Mouse (Mus musculus): ENCODE measurements around the gene Ppp1r16b.
"Not testable (repeated sequence)": the region's sequence is repeated elsewhere in the genome, so short reads cannot be mapped to it uniquely, and the experiment has no call there.

Ppp1r16b gene

DNA sequence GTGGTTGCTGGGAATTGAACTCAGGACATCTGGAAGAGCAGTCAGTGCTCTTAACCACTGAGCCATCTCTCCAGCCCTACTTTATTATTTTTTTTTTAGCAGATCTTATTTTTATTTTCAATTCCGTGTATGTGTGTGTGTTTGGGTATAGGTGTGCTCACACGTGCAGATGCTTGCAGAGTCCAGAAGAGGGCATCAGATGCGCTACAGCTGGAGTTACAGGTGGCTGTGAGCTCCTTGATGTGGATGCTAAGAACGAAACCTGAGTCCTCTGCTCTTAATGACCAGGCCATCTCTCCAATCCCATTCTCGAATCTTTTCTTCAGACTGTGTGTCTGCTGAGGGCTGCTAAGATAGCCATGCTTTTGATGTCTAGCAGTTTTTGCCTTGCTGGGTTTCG is 61.1 kb downstream of the Ppp1r16b start:
- no peak for DNase-seq

GRCm38 (mm10) chr2:158728061-158728815 is 63.0 kb downstream of the Ppp1r16b start:
- peak in 1 of 2 experiments; percentile 56 for DNase-seq

GRCm38 (mm10) chr2:158730896-158731295 is 65.7 kb downstream of the Ppp1r16b start:
- DNase-seq: no peak

DNA sequence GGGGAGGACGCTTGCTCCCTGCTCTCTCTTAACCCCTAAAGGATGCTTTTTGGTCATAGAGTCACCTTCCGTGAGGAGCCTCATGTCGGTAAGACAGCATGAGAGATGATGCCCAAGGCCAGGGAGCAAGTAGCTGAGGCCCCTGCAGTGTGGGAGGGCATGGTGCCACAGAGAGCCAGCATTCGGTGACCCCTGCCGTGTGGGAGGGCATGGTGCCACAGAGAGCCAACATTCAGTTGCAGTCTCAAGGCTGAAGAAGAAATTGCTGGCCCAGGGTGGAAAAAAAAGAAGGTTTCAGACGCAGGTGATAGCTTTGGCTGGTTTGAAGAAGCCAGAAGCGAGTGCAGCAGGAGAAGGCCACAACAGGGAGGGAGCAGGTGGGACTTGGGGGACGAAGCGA is 67.3 kb downstream of the Ppp1r16b start:
- DNase-seq: no peak

DNA sequence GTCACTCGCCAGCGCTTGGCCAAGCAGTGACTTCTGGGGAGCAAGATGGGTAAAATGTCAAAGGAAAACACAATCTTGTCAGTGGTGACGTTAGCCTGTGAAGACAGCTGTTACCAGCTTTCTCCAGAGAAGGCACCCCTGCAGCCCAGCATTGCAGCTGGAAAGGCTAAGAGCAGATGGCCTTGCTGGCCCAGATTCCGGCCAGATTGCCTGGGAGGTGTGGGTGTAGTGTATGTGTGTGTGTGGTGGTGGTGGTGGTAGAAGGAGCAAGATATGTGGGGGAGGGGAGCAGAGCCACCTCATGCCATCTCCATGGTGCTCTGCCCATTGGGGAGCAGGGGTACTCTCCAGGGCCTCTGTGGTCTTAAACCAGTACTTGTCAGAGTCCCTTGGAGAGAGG is 67.9 kb downstream of the Ppp1r16b start:
- no peak for DNase-seq

DNA sequence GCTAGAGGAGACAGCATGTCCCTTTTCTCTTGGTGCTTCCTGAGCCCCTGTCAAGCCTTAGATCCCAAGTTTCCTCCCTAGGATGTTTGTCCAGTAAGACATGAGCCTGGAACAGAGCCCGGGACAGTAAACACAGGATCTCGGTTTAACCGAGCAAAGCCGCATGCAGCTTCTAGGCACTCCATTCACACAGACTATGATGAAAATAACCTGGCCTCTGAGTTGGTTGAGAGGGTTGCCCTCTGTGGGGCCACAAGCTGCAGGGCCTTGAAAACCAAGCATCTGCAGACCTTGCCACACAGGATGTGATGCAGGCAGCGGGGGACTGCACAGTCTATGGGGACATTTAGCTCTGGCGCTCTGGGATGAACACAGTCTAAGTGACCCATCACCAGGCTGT is 68.7 kb downstream of the Ppp1r16b start:
- peak; percentile 63 for DNase-seq

DNA sequence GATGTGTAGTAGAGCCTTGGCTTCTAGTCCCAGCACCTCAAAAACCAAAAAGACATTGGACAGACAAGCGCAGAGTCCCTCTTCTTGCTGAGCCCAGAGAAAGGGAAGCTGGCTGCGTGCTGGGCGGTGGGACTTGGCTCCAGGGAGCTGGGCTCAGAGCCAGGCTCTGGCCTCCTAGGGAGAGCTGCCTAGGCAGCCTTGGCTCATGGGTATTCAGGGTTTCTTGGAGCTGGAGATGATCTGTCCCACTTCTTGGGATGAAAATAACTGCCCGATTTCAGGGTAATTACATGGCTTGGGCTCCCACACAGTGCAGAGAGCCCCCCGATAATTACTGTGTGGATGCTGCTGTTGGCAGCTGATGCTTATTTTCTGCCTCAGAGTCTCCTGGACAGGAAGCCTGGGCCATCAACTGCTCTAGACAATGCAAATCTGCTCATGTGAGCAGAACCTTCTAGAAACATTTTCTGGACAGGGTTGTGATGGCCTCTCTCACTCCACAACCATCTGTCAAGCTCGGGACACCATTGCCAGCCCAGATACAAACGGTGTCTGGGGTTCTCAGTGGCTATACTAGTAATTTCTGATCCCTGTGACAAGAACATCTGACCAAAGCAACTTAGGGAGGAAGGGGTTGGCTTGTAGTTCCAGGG is 69.4 kb downstream of the Ppp1r16b start:
- DNase-seq: peak; percentile 82 to 89

- no peak for DNase-seq
Observed at GRCm38 (mm10) chr2:158735340-158735739, 70.1 kb downstream of the Ppp1r16b start.

DNA sequence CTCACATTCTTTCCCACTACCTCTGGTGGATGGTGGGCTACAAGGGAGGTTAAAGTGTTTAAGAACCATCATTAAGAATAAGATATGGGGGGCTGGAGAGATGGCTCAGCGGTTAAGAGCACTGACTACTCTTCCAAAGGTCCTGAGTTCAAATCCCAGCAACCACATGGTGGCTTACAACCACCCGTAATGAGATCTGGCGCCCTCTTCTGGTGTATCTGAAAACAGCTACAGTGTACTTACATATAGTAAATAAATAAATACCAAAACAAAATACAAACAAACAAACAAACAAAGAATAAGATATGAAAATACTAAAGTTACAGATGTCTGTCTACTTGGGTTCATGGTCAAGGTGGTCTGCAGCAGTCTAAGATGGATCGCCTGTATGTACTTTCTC is 71.0 kb downstream of the Ppp1r16b start:
- not testable (repeated sequence) for DNase-seq

DNA sequence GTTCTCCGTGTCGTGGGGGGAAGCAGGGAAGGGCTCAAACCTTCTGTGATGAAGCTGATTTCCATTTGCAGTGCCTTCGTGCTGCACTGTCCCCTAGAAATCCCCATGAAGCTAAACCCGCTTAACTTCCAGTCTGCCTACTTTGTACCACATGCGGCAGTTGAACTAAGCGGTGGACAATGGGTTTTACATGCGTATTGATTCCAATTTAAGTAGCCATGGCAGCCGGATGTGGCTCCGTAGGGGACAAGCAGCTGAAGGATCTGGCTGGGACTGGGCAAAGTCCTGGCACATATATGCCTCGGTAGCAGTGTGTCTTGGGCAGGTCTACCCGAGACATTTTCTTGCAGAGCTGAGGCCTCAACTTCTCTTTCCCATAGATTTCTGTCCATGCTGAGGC is 73.4 kb downstream of the Ppp1r16b start:
- DNase-seq: no peak

DNA sequence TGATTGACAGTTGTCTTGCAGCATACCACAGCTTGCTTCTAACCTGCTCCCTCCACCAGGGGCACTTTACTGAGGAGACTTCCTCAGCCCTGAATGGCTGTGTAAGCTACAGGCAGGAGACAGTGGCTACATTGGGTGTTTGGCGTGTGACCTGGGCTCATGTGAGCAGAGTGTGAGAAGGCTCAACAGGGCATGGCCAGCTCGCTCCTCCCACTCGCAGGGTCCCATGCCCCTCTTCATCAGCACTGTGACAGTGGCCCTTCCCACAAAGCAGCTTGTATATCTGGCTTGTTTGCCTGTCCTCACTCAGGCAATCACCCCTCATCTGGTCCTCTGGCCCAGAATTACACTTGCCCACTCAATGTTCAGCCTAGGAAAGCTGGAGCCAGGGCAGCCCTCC is 73.9 kb downstream of the Ppp1r16b start:
- no peak for DNase-seq

DNA sequence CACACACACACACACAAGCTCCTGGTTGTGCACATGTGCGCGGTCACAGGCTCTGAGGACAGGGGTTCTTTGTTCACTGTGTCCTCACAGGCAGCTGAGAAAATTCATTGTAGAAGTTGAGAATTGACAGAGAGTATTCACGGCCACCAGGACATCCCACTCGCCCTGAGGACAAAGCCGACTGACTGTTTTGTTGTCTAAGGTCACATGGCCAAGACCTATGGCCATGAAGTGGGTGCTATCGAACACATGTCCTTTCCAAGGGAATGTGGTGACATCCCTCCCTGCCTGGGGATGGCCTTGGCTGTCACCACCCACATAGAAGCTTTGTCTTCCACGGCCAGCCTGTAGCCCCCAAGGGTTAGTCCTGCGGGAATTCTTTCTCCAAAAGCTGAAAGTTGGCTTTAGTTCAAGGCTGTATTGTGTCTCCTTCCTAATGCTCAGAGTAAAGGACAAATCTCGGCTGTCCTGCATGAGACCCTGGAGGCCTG is 75.9 kb downstream of the Ppp1r16b start:
- DNase-seq: no peak

DNA sequence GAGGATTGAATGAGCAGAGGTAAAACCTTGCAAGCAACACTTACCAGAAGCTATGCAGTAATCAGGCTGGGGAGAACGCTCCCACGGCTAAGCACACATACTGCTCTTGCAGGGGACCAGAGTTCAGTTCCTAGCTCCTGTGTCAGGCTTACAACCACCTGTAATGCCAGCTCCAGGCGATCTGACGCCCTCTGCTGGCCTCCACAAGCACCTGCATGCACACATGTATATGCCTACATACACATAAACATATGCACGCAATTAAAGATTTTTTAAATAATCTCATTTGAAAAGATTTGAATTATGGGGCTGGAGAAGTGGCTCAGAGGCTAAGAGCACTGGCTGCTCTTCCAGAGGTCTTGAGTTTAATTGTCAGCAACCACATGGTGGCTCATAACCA is 77.2 kb downstream of the Ppp1r16b start:
- DNase-seq: no peak

DNA sequence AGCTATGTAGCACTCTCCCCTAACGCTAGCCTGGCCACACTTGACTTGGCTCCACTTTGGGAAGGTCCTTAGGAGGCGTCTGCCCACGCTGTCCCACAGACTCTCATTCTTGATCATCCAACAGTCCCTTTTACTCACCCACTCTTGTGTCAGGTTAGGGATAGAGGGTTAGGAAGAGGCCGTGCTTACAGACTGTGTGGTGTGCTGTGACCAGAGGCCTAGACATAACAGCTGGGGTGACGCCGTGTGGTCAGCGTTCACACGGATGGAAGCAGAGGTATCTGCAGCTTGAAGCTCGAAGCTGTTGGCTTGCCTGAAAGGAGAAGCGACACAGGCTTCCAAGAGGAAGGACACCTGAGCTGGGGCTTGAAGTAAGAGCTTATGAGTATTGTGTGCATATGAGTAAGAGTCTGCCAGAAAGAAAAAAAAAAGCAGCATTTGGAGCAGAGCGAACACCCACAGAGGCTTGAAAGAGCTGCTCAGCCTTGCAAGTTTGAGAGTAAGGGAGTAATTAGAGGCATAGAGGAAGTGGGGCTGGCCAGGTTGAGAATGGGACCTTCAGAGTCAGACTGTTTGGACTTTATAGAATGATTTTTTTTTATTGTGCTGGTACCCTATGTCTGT is 78.4 kb downstream of the Ppp1r16b start:
- no peak for DNase-seq

- DNase-seq: peak in 1 of 2 experiments; percentile 55
Observed at GRCm38 (mm10) chr2:158745049-158745482, 79.9 kb downstream of the Ppp1r16b start.

DNA sequence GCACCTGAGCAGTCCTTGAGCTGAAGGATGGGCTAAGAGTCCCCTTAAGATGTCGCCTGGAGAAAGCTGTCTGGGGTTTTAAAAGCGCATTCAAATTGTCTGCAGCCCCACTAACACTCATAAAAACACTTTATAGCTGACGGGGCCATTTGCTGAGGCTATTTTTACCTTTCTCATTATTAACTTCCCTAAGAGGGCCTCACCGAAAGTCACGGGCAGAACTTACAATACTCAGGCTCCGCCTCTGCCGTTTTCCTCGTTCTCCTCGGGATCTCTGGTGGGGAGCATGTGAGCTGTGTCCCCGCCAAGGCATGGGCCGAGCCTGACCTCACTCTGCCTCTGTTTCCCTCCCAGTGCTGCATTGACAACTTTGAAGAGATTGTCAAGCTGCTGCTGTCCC is 81.0 kb downstream of the Ppp1r16b start:
- no peak for DNase-seq

GRCm38 (mm10) chr2:158749366-158749765 is 84.2 kb downstream of the Ppp1r16b start:
- DNase-seq: no peak

DNA sequence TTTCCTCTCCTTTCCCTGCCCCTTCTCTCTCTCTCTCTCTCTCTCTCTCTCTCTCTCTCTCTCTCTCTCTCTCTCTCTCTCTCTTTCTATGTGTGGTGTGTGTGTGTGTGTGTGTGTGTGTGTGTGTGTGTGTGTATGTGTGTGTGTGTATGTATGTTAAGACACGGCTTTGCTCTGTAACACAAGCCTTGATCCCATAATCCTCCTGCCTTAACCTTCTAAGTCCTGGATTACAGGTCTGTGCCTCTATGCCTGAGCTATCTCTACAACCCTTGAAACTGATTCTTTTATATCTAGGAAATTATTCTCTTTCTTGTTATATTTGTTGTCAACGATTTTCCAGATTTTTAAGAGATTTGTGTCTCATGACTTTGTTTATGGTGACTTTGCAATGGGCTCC is 95.0 kb downstream of the Ppp1r16b start:
- DNase-seq: no peak

- DNase-seq: no peak
Observed at GRCm38 (mm10) chr2:158762339-158762738, 97.1 kb downstream of the Ppp1r16b start.

DNA sequence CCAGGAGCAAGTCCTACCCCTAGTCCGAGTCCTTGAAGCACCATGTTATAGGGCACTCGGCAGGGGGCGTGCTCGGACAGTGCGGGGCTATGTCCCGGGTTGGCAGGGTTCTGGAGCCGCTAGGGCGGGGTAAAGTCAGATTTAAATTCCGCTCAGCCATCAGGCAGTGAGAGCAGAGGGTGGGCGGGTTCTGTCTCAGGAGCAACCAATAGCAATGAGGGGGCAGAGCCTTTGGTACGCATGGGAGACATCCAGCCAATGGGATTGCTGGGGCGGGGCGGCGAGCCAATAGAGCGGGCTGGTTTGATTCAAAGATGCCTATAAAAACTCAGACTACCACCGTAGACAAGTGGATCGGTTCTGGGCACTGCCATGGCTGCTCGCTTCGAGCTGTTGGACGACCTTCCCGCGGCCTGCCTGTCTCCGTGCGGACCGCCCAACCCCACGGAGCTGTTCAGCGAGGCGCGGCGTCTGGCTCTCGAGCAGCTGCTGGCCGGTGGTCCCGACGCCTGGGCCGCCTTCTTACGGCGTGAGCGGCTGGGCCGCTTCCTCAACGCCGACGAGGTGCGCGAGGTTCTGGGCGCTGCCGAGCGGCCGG is 102.6 kb downstream of the Ppp1r16b start, which contains the start of gene Fam83d:
Fam83d (plus strand) TSS at position 352 of the 598 bp plus-strand sequence.
- DNase-seq: peak; percentile 97 to 99

GRCm38 (mm10) chr2:158768350-158768749 is 103.2 kb downstream of the Ppp1r16b start:
- DNase-seq: peak in 1 of 2 experiments; percentile 26

GRCm38 (mm10) chr2:158768771-158769170 is 103.6 kb downstream of the Ppp1r16b start:
- no peak for DNase-seq

GRCm38 (mm10) chr2:158770126-158770757 is 105.0 kb downstream of the Ppp1r16b start:
- peak in 1 of 2 experiments; percentile 32 for DNase-seq
